Mouse (Mus musculus): ENCODE results near the gene Dyrk1a.

DNA sequence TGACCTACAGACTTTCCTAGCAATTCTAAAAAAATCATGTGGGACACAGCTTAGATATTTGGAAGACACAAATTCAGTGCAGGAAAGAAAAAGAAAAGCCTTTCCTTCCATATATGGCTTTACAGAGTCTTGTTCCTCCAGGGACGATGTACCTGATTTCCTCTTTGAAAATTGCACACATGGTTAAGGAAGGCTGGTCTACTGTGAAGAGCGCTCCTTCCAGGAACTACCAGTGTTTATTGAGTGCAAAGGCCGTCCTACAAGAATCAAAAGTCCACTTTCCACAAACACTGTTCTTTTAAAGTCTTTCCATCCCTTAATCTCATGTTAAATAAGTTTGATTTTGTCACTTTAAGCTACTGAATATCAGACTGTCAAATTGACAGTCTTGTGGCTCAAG, 42.3 kb upstream of the Dyrk1a start:
- TF ChIP-seq POLR2A (IDR thresholded peaks at IDR 0.05; ENCODE audit: low read depth, low read length) (no peak), CTCF (conservative IDR thresholded peaks at IDR 0.05; ENCODE audit: insufficient read depth, insufficient read length, low read depth, low read length) (no peak)

Data from kidney, adult 2 months (tissue).